Mouse (Mus musculus): ENCODE measurements around the gene Nap1l1. TPM values are rescaled to one million over a fixed set of nuclear protein-coding genes. Genes with fewer than 3 reads are reported as not detected.
A peak's percentile ranks its signal among the peaks of the same experiment; 100 is the strongest.

The Nap1l1 gene
- total and polyA plus RNA-seq, 2 experiments from 2014 or later = 121 to 189 TPM

DNA sequence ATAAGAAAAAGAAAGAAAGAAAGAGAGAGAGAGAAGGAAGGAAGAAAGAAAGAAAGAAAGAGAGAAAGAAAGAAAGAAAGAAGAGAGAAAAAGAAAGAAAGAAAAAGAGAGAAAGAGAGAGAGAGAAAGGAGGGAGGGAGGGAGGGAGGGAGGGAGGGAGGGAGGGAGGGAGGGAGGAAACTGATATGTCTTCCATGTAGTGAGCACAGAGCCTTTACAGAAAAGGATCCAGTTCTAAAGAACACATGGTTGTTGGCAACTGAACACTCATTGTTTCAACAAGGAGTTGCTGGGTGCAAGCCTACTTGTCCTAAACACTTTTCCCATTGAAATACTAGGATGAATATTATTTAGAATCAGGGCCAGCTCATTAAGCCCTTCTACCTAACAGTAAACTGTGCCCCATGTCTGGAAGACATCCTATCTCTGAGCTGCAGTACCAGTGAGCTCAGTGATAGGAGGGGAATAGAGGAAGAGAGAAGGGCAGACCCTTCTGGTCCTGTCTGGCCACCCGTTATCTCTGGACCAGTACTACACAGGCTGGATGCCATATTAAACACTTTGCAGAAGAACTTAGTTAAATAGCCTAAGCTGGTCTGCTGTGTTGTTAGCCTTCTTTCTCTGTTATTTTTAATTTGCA is 21.2 kb upstream of the Nap1l1 start:
- no peaks in the 10 kb centered on the region for H3K4me1 ChIP-seq (ENCODE audit: insufficient read depth)
- WGBS = 82% methylated on average over 1 of the region's 1 CpGs
- no peak for TF ChIP-seq CTCF (IDR thresholded peaks at IDR 0.05; ENCODE audit: low read depth)
- no peaks in the 10 kb centered on the region for H3K9me3 ChIP-seq (ENCODE audit: low read length)
- H3K27me3 ChIP-seq (ENCODE audit: insufficient read depth, low read length) = no peaks in the 10 kb centered on the region
- ATAC-seq = no peak
- H3K9ac ChIP-seq = no peak overlapping the region
- H3K27ac ChIP-seq (ENCODE audit: low read depth, low read length) = no peak overlapping the region
- no peak overlapping the region for H3K4me2 ChIP-seq (ENCODE audit: low read depth)
- no peaks in the 10 kb centered on the region for H3K36me3 ChIP-seq (ENCODE audit: insufficient read depth)
- no peak overlapping the region for H3K4me3 ChIP-seq (ENCODE audit: low read depth, low read length)
- DNase-seq = no peak

DNA sequence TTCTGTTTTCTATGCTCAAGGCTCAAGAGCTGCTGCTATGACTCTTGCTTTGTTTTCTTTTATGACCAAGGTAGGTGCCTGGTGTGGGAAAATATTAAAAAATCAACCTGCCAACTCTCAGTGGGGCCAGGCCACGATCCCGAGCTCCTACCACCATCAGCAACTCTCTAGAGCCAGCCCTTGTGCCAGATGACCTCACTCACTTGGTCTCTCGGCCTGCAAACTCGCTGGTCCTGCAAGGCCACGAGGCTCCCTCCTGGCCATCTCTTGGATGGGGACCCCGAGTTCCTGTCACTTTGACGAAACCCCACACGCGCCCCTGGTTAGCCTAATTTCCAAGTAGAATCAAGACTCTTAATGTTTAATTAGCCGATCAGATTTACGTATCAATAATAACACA is 20.6 kb upstream of the Nap1l1 start:
- ATAC-seq (no peak), DNase-seq (no peak)
- no peak overlapping the region for H3K4me3 ChIP-seq (ENCODE audit: low read depth, low read length)
- TF ChIP-seq CTCF (IDR thresholded peaks at IDR 0.05; ENCODE audit: low read depth) = no peak
- no peak overlapping the region for H3K4me2 ChIP-seq (ENCODE audit: low read depth)
- no peaks in the 10 kb centered on the region for H3K27me3 ChIP-seq (ENCODE audit: insufficient read depth, low read length)
- no peak overlapping the region for H3K9ac ChIP-seq
- H3K4me1 ChIP-seq (ENCODE audit: insufficient read depth) = no peaks in the 10 kb centered on the region
- no peak overlapping the region for H3K27ac ChIP-seq (ENCODE audit: low read depth, low read length)
- 86% methylated on average over 11 of the region's 11 CpGs for WGBS
- H3K9me3 ChIP-seq (ENCODE audit: low read length) = no peaks in the 10 kb centered on the region
- H3K36me3 ChIP-seq (ENCODE audit: insufficient read depth) = no peaks in the 10 kb centered on the region

DNA sequence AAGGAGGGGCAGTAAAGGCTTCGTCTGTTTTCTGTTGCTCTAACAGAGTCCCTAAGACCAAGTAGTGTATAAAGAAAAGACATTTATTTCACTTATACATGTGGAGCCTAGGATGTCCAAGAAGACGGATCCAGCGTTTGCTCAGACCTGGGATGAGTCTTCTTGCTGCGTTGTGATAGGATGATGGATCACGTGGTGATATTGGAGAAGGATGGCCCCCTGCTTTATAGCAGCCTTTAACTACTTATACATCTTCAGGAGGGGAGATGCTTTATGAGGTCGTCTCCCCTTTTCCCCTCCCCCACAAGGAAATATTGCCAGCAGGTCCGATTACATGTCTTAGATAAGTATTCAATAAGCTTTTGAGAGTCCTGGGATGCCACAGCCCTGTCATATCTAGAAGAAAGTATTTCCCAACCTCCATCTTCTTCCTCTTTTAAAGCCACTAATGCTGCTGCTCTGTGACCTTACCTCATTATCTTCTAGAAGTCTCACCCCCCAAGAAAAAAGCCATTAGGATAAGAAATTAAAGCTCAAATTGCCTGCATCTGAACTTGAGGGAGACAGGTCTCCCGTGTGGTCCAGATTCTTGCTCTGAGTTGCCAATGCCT is 18.2 kb upstream of the Nap1l1 start:
- no peak for TF ChIP-seq CTCF (IDR thresholded peaks at IDR 0.05; ENCODE audit: low read depth)
- Histone ChIP-seq H3K4me1 (ENCODE audit: insufficient read depth) (no peaks in the 10 kb centered on the region), H3K9me3 (ENCODE audit: low read length) (no peaks in the 10 kb centered on the region), H3K4me3 (ENCODE audit: low read depth, low read length) (no peak overlapping the region), H3K9ac (no peak overlapping the region), H3K27me3 (ENCODE audit: insufficient read depth, low read length) (no peaks in the 10 kb centered on the region), H3K36me3 (ENCODE audit: insufficient read depth) (no peaks in the 10 kb centered on the region), H3K4me2 (ENCODE audit: low read depth) (no peak overlapping the region), H3K27ac (ENCODE audit: low read depth, low read length) (no peak overlapping the region)
- DNase-seq = no peak
- WGBS = 85% methylated on average over 8 of the region's 8 CpGs
- ATAC-seq = no peak

DNA sequence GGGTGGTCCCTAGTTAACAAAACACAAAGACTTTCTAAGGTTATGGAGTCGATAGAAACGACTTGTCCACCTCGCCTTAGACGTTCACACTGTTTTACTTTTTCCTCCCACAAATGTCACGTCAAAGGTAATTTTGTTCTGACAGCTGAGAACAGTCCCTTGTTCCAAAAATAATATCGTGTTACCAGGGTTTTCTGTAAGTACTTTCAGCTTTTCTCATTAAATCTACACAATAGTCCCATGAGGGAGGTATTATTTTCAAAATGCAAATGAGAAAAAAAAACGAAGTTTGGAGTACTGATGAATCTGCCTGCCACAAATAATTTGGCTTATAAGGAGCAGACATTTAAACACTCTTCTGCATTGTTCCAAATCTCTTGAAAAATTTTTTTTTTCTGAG is 14.9 kb upstream of the Nap1l1 start:
- TF ChIP-seq CTCF (IDR thresholded peaks at IDR 0.05; ENCODE audit: low read depth) = no peak
- Histone ChIP-seq H3K4me2 (ENCODE audit: low read depth) (no peak overlapping the region), H3K4me3 (ENCODE audit: low read depth, low read length) (no peak overlapping the region), H3K4me1 (ENCODE audit: insufficient read depth) (no peaks in the 10 kb centered on the region), H3K27ac (ENCODE audit: low read depth, low read length) (no peak overlapping the region), H3K9ac (no peak overlapping the region), H3K9me3 (ENCODE audit: low read length) (no peaks in the 10 kb centered on the region), H3K36me3 (ENCODE audit: insufficient read depth) (no peaks in the 10 kb centered on the region), H3K27me3 (ENCODE audit: insufficient read depth, low read length) (no peaks in the 10 kb centered on the region)
- WGBS = 37% methylated on average over 7 of the region's 7 CpGs
- ATAC-seq (peak; percentile 18; the same call in 1 of the 2 replicates), DNase-seq (no peak)

DNA sequence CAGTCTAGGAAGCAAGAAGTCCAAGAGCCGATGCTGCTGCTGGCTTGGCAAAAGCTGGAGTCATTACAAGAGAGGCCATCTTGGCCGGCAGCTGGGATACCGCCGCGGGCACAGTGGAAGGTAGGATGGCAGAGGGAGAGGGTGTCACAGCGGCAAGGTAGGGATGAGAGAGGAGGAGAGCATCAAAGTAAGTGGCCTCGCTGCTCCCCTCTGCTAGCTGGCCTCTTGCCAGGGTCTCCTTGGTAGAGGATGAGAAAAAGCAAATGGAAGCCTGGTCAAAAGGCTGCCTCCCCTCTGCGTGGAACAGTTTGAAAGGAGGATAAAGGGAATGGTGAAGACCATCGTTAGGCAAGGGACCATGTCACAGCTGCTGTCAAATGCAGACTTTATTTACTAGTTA is 14.0 kb upstream of the Nap1l1 start:
- H3K27me3 ChIP-seq (ENCODE audit: insufficient read depth, low read length) = no peaks in the 10 kb centered on the region
- DNase-seq (no peak), ATAC-seq (no peak)
- H3K4me2 ChIP-seq (ENCODE audit: low read depth) = no peak overlapping the region
- H3K27ac ChIP-seq (ENCODE audit: low read depth, low read length) = no peak overlapping the region
- H3K9ac ChIP-seq = no peak overlapping the region
- TF ChIP-seq CTCF (IDR thresholded peaks at IDR 0.05; ENCODE audit: low read depth) = no peak
- no peaks in the 10 kb centered on the region for H3K9me3 ChIP-seq (ENCODE audit: low read length)
- no peak overlapping the region for H3K4me3 ChIP-seq (ENCODE audit: low read depth, low read length)
- H3K4me1 ChIP-seq (ENCODE audit: insufficient read depth) = no peaks in the 10 kb centered on the region
- WGBS = 36% methylated on average over 9 of the region's 9 CpGs
- H3K36me3 ChIP-seq (ENCODE audit: insufficient read depth) = no peaks in the 10 kb centered on the region

DNA sequence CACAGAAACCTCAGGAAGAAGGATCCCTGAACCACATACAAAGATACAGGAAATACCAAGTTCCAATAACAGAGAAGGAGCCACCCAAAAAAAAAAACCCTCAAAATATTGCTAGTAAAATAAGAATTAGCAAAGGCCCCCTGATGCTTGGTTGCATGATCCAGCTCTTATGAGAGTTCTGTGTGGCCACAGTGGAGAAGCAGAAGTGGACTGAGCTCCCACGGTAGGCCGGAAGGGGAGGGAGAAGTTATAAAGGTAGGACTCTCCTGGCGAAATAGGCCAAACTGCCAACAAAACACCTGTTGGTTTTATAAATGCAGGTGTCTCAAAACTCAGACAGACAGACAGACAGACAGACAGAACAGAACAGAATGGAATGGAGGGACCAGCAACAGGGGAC is 13.1 kb upstream of the Nap1l1 start:
- WGBS = 80% methylated on average over 3 of the region's 3 CpGs
- Histone ChIP-seq H3K27me3 (ENCODE audit: insufficient read depth, low read length) (no peaks in the 10 kb centered on the region), H3K36me3 (ENCODE audit: insufficient read depth) (no peaks in the 10 kb centered on the region), H3K9me3 (ENCODE audit: low read length) (no peaks in the 10 kb centered on the region), H3K4me3 (ENCODE audit: low read depth, low read length) (no peak overlapping the region), H3K27ac (ENCODE audit: low read depth, low read length) (no peak overlapping the region), H3K9ac (no peak overlapping the region), H3K4me2 (ENCODE audit: low read depth) (no peak overlapping the region), H3K4me1 (ENCODE audit: insufficient read depth) (no peaks in the 10 kb centered on the region)
- ATAC-seq (no peak), DNase-seq (no peak)
- TF ChIP-seq CTCF (IDR thresholded peaks at IDR 0.05; ENCODE audit: low read depth) = no peak

DNA sequence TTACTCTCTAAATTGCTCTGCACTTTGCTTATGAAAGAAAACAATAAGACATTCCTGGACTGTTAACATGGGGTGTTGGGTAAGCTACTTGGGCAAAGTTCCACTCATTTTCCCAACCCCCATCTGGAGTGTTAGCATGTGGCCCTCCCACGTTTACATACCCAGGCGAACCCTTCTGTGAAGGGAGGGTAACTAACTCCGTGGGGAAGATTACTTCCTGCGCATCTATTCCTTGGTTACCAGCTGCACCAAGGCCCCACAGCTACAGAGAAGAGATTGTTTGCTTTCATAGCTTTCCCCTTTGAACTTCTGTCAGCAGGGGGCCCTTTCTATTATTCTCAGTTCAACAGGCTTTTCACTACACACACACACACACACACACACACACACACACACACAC is 12.6 kb upstream of the Nap1l1 start:
- no peak overlapping the region for H3K4me2 ChIP-seq (ENCODE audit: low read depth)
- no peak for TF ChIP-seq CTCF (IDR thresholded peaks at IDR 0.05; ENCODE audit: low read depth)
- H3K9me3 ChIP-seq (ENCODE audit: low read length) = no peaks in the 10 kb centered on the region
- no peak overlapping the region for H3K9ac ChIP-seq
- ATAC-seq = no peak
- WGBS = 4% methylated on average over 4 of the region's 4 CpGs
- H3K4me3 ChIP-seq (ENCODE audit: low read depth, low read length) = no peak overlapping the region
- no peak overlapping the region for H3K27ac ChIP-seq (ENCODE audit: low read depth, low read length)
- no peaks in the 10 kb centered on the region for H3K4me1 ChIP-seq (ENCODE audit: insufficient read depth)
- H3K27me3 ChIP-seq (ENCODE audit: insufficient read depth, low read length) = no peaks in the 10 kb centered on the region
- H3K36me3 ChIP-seq (ENCODE audit: insufficient read depth) = no peaks in the 10 kb centered on the region
- DNase-seq = no peak

Measured in forebrain, postnatal 0 days (tissue).